Mouse (Mus musculus): ENCODE measurements around the gene Herc4. TPM values are rescaled to one million over a fixed set of nuclear protein-coding genes. Genes with fewer than 3 reads are reported as not detected.

Gene Herc4
- polyA plus RNA-seq (2014; fragmentation: Nextera tagmentation; extraction: Ambion mirVana): 43.9 and 46.0 TPM in 2 replicates

GRCm38 (mm10) chr10:63243493-63244054 is at the start of gene Herc4:
Gene Herc4 (plus strand): TSS chr10:63243810.
- peak; percentile 94 for DNase-seq (ENCODE audit: low spot score)
- H3K36me3 ChIP-seq (ENCODE audit: control insufficient read depth, insufficient read depth, low read length): no peaks in the 10 kb centered on the region
- WGBS: under 1% methylated on average over 38 of the region's 44 CpGs
- H3K4me3 ChIP-seq (ENCODE audit: low read depth, low read length): peak within 1 kb of the TSS; percentile 95
- peak; percentile 99 for ATAC-seq (ENCODE audit: insufficient read depth, low FRiP score, low TSS enrichment)
- H3K27ac ChIP-seq (ENCODE audit: low read depth, low read length): peak within 1 kb of the TSS; percentile 91
- H3K9me3 ChIP-seq (ENCODE audit: control insufficient read depth, low read length): no peaks in the 10 kb centered on the region
- no peaks in the 10 kb centered on the region for H3K27me3 ChIP-seq (ENCODE audit: control insufficient read depth, insufficient read depth, low read length)
- H3K4me2 ChIP-seq (ENCODE audit: low read depth): peak within 1 kb of the TSS; percentile 59
- H3K9ac ChIP-seq (ENCODE audit: low read length): peak within 1 kb of the TSS; percentile 95
- H3K4me1 ChIP-seq (ENCODE audit: control insufficient read depth, insufficient read depth, low read length): peaks cover 5% of the 10 kb centered on the region; the same call in 1 of the 2 replicates

- Histone ChIP-seq H3K4me2 (ENCODE audit: low read depth) (no peak overlapping the region), H3K4me3 (ENCODE audit: low read depth, low read length) (no peak overlapping the region), H3K27ac (ENCODE audit: low read depth, low read length) (no peak overlapping the region), H3K4me1 (ENCODE audit: control insufficient read depth, insufficient read depth, low read length) (no peaks in the 10 kb centered on the region), H3K9ac (ENCODE audit: low read length) (no peak overlapping the region), H3K36me3 (ENCODE audit: control insufficient read depth, insufficient read depth, low read length) (no peaks in the 10 kb centered on the region), H3K9me3 (ENCODE audit: control insufficient read depth, low read length) (no peaks in the 10 kb centered on the region), H3K27me3 (ENCODE audit: control insufficient read depth, insufficient read depth, low read length) (no peaks in the 10 kb centered on the region)
- ATAC-seq (ENCODE audit: insufficient read depth, low FRiP score, low TSS enrichment): no peak
- DNase-seq (ENCODE audit: low spot score): no peak
- 92% methylated on average over 4 of the region's 4 CpGs for WGBS
These were observed 44.6 kb upstream of the Herc4 start for GRCm38 (mm10) chr10:63199008-63199407.

- no peak overlapping the region for H3K27ac ChIP-seq (ENCODE audit: low read depth, low read length)
- WGBS: 79% methylated on average over 8 of the region's 8 CpGs
- no peaks in the 10 kb centered on the region for H3K9me3 ChIP-seq (ENCODE audit: control insufficient read depth, low read length)
- no peaks in the 10 kb centered on the region for H3K36me3 ChIP-seq (ENCODE audit: control insufficient read depth, insufficient read depth, low read length)
- H3K9ac ChIP-seq (ENCODE audit: low read length): no peak overlapping the region
- H3K4me2 ChIP-seq (ENCODE audit: low read depth): no peak overlapping the region
- ATAC-seq (ENCODE audit: insufficient read depth, low FRiP score, low TSS enrichment): no peak
- H3K4me3 ChIP-seq (ENCODE audit: low read depth, low read length): no peak overlapping the region
- no peaks in the 10 kb centered on the region for H3K27me3 ChIP-seq (ENCODE audit: control insufficient read depth, insufficient read depth, low read length)
- DNase-seq (ENCODE audit: low spot score): no peak
- no peaks in the 10 kb centered on the region for H3K4me1 ChIP-seq (ENCODE audit: control insufficient read depth, insufficient read depth, low read length)
These were observed 42.1 kb upstream of the Herc4 start for GRCm38 (mm10) chr10:63201534-63201933.

GRCm38 (mm10) chr10:63203002-63203401 is 40.6 kb upstream of the Herc4 start:
- H3K27me3 ChIP-seq (ENCODE audit: control insufficient read depth, insufficient read depth, low read length): no peaks in the 10 kb centered on the region
- WGBS: 87% methylated on average over 3 of the region's 3 CpGs
- H3K36me3 ChIP-seq (ENCODE audit: control insufficient read depth, insufficient read depth, low read length): no peaks in the 10 kb centered on the region
- DNase-seq (ENCODE audit: low spot score): no peak
- ATAC-seq (ENCODE audit: insufficient read depth, low FRiP score, low TSS enrichment): no peak
- no peaks in the 10 kb centered on the region for H3K9me3 ChIP-seq (ENCODE audit: control insufficient read depth, low read length)
- H3K27ac ChIP-seq (ENCODE audit: low read depth, low read length): no peak overlapping the region
- H3K4me3 ChIP-seq (ENCODE audit: low read depth, low read length): no peak overlapping the region
- H3K9ac ChIP-seq (ENCODE audit: low read length): no peak overlapping the region
- H3K4me2 ChIP-seq (ENCODE audit: low read depth): no peak overlapping the region
- no peaks in the 10 kb centered on the region for H3K4me1 ChIP-seq (ENCODE audit: control insufficient read depth, insufficient read depth, low read length)

- H3K4me3 ChIP-seq (ENCODE audit: low read depth, low read length): no peak within 1 kb of the TSS
- WGBS: 92% methylated on average over 15 of the region's 15 CpGs
These were observed 39.9 kb upstream of the Herc4 start, which contains the start of gene Mypn for GRCm38 (mm10) chr10:63203728-63204127. Gene Mypn (minus strand): TSS chr10:63203952.

GRCm38 (mm10) chr10:63208871-63209270 is 34.7 kb upstream of the Herc4 start:
- WGBS: 66% methylated on average over 6 of the region's 6 CpGs
- no peak overlapping the region for H3K4me3 ChIP-seq (ENCODE audit: low read depth, low read length)
- no peaks in the 10 kb centered on the region for H3K27me3 ChIP-seq (ENCODE audit: control insufficient read depth, insufficient read depth, low read length)
- H3K9me3 ChIP-seq (ENCODE audit: control insufficient read depth, low read length): no peaks in the 10 kb centered on the region
- H3K36me3 ChIP-seq (ENCODE audit: control insufficient read depth, insufficient read depth, low read length): no peaks in the 10 kb centered on the region
- ATAC-seq (ENCODE audit: insufficient read depth, low FRiP score, low TSS enrichment) (no peak), DNase-seq (ENCODE audit: low spot score) (no peak)
- no peak overlapping the region for H3K27ac ChIP-seq (ENCODE audit: low read depth, low read length)
- no peak overlapping the region for H3K9ac ChIP-seq (ENCODE audit: low read length)
- H3K4me1 ChIP-seq (ENCODE audit: control insufficient read depth, insufficient read depth, low read length): no peaks in the 10 kb centered on the region
- H3K4me2 ChIP-seq (ENCODE audit: low read depth): no peak overlapping the region

More at GRCm38 (mm10) chr10:63203728-63204127, 39.9 kb upstream of the Herc4 start, which contains the start of gene Mypn:
- no peak for DNase-seq (ENCODE audit: low spot score)
- Histone ChIP-seq H3K4me1 (ENCODE audit: control insufficient read depth, insufficient read depth, low read length) (no peaks in the 10 kb centered on the region), H3K9ac (ENCODE audit: low read length) (no peak within 1 kb of the TSS), H3K27me3 (ENCODE audit: control insufficient read depth, insufficient read depth, low read length) (no peaks in the 10 kb centered on the region), H3K36me3 (ENCODE audit: control insufficient read depth, insufficient read depth, low read length) (no peaks in the 10 kb centered on the region), H3K4me2 (ENCODE audit: low read depth) (no peak within 1 kb of the TSS), H3K9me3 (ENCODE audit: control insufficient read depth, low read length) (no peaks in the 10 kb centered on the region), H3K27ac (ENCODE audit: low read depth, low read length) (no peak within 1 kb of the TSS)
- ATAC-seq (ENCODE audit: insufficient read depth, low FRiP score, low TSS enrichment): no peak

- H3K4me1 ChIP-seq (ENCODE audit: control insufficient read depth, insufficient read depth, low read length): no peaks in the 10 kb centered on the region
- H3K4me3 ChIP-seq (ENCODE audit: low read depth, low read length): no peak overlapping the region
- H3K9me3 ChIP-seq (ENCODE audit: control insufficient read depth, low read length): no peaks in the 10 kb centered on the region
- H3K4me2 ChIP-seq (ENCODE audit: low read depth): no peak overlapping the region
- DNase-seq (ENCODE audit: low spot score) (no peak), ATAC-seq (ENCODE audit: insufficient read depth, low FRiP score, low TSS enrichment) (no peak)
- H3K9ac ChIP-seq (ENCODE audit: low read length): no peak overlapping the region
- no peaks in the 10 kb centered on the region for H3K27me3 ChIP-seq (ENCODE audit: control insufficient read depth, insufficient read depth, low read length)
- no peak overlapping the region for H3K27ac ChIP-seq (ENCODE audit: low read depth, low read length)
- H3K36me3 ChIP-seq (ENCODE audit: control insufficient read depth, insufficient read depth, low read length): no peaks in the 10 kb centered on the region
- 73% methylated on average over 7 of the region's 7 CpGs for WGBS
These were observed 22.4 kb upstream of the Herc4 start for GRCm38 (mm10) chr10:63221081-63221783.

GRCm38 (mm10) chr10:63224341-63224740 is 19.3 kb upstream of the Herc4 start:
- Histone ChIP-seq H3K4me3 (ENCODE audit: low read depth, low read length) (no peak overlapping the region), H3K27me3 (ENCODE audit: control insufficient read depth, insufficient read depth, low read length) (no peaks in the 10 kb centered on the region), H3K4me2 (ENCODE audit: low read depth) (no peak overlapping the region), H3K9ac (ENCODE audit: low read length) (no peak overlapping the region), H3K27ac (ENCODE audit: low read depth, low read length) (no peak overlapping the region), H3K36me3 (ENCODE audit: control insufficient read depth, insufficient read depth, low read length) (no peaks in the 10 kb centered on the region), H3K4me1 (ENCODE audit: control insufficient read depth, insufficient read depth, low read length) (no peaks in the 10 kb centered on the region), H3K9me3 (ENCODE audit: control insufficient read depth, low read length) (no peaks in the 10 kb centered on the region)
- ATAC-seq (ENCODE audit: insufficient read depth, low FRiP score, low TSS enrichment) (no peak), DNase-seq (ENCODE audit: low spot score) (no peak)
- WGBS: 84% methylated on average over 12 of the region's 12 CpGs

GRCm38 (mm10) chr10:63230266-63230665 is 13.3 kb upstream of the Herc4 start:
- H3K27me3 ChIP-seq (ENCODE audit: control insufficient read depth, insufficient read depth, low read length): no peaks in the 10 kb centered on the region
- no peak for DNase-seq (ENCODE audit: low spot score)
- H3K4me2 ChIP-seq (ENCODE audit: low read depth): no peak overlapping the region
- H3K9ac ChIP-seq (ENCODE audit: low read length): no peak overlapping the region
- H3K27ac ChIP-seq (ENCODE audit: low read depth, low read length): no peak overlapping the region
- no peaks in the 10 kb centered on the region for H3K36me3 ChIP-seq (ENCODE audit: control insufficient read depth, insufficient read depth, low read length)
- WGBS: 88% methylated on average over 7 of the region's 7 CpGs
- H3K9me3 ChIP-seq (ENCODE audit: control insufficient read depth, low read length): no peaks in the 10 kb centered on the region
- H3K4me3 ChIP-seq (ENCODE audit: low read depth, low read length): no peak overlapping the region
- no peak for ATAC-seq (ENCODE audit: insufficient read depth, low FRiP score, low TSS enrichment)
- H3K4me1 ChIP-seq (ENCODE audit: control insufficient read depth, insufficient read depth, low read length): no peaks in the 10 kb centered on the region

Measured in neural tube, embryonic 11.5 days (tissue).